Mouse (Mus musculus) brain, embryonic 14.5 days (tissue): ENCODE measurements around the gene Slc35d3.

ENCODE experiments used
- CTCF ChIP-seq: fragments of 200-500 bp; IDR thresholded peaks from 2 replicates; pipeline ENCODE4 v1.5.1; 2012; ENCODE audit warnings: inconsistent platforms, mild to moderate bottlenecking, moderate library complexity, borderline replicate concordance; ENCODE audit not compliant: insufficient read depth, insufficient read length; ENCODE audit errors: extremely low read depth
- POLR2A ChIP-seq: fragments of 200-500 bp; IDR thresholded peaks from 2 replicates; pipeline ENCODE4 v1.6.1; 2012; ENCODE audit warnings: mild to moderate bottlenecking, inconsistent platforms, borderline replicate concordance; ENCODE audit not compliant: poor library complexity, insufficient read depth, insufficient read length, severe bottlenecking; ENCODE audit errors: extremely low read depth

DNA sequence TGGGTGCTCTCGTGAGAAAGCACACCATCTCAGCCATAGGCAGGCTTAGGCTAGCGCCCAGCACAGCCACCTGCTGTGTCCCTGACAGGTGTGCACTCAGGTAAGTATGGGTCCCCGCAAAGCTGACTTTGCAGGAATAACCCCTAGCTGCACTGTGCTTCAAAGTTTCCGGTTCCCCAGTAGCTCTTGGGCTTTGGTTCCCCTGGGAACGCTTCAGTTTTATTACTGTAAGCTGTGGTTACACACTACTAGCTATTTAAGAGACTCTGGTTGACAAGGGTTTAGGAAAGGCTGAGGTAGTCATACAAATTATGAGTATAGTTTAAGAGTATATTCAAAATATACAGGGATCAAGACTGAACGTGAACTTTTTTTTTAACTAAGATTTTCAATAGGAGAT is 1.5 kb upstream of the Slc35d3 start:
- no peak for TF ChIP-seq POLR2A
- TF ChIP-seq CTCF, result no peak
